Mouse (Mus musculus): ENCODE measurements at regions not wholly inside any gene's neighbourhood (a gene's known extent, or its start where the extent isn't known, plus 50 kb on each side); places are given as distances from the start of the nearest gene placed in this dataset.

DNA sequence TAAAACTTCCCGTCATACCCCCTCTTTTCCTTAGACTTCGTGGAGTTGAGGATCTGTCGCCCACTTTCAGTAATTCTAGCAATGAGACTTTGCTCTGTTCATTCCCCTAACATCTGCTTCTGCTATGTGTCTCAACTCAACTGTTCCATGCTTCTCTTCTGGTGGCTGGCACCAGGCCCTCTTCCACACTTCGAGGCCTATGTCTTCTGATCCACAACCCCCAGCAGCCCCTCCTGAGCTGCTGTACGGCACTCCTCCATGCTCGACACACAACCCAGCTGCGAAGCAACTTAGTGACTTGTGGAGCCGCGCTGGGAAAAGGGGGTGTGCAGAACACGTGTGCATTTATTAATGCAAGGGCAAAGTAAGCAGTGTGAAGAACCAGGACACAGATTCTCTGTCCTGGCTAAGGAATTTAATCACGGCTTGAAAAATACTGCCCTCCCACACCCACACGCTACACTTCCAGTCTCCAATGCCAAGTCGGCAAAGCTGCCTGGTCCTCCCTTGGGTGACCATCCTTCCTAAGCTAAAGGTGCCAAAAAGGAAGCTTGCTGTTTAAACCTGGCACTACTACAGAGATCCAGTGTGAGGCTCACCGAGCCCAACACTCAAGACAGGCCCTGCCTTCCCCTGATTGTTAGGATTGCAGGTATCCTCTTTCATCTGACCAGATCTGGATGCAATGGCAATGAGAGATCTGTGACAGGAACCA lies 220.8 kb upstream of the Cdh5 start:
- DNase-seq (ENCODE audit: low read depth, low spot score): no peak

DNA sequence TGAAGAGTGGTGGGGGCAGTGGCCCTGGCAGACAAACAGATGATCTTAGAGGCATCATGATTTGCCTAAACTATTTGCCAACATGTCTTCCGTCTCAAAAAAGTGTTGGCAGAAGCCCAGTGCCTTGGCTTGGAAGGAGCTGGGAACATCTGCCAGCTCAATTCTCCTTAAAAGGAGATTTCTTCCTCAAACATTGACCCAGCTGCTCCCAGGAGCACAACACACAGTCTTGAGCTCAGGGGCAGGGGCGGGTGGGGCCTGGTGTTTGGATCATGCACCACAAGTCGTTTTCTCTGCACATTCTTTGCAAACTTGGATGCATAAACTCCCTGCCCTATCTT lies 220.3 kb upstream of the Cdh5 start:
- no peak for DNase-seq (ENCODE audit: low read depth, low spot score)

DNA sequence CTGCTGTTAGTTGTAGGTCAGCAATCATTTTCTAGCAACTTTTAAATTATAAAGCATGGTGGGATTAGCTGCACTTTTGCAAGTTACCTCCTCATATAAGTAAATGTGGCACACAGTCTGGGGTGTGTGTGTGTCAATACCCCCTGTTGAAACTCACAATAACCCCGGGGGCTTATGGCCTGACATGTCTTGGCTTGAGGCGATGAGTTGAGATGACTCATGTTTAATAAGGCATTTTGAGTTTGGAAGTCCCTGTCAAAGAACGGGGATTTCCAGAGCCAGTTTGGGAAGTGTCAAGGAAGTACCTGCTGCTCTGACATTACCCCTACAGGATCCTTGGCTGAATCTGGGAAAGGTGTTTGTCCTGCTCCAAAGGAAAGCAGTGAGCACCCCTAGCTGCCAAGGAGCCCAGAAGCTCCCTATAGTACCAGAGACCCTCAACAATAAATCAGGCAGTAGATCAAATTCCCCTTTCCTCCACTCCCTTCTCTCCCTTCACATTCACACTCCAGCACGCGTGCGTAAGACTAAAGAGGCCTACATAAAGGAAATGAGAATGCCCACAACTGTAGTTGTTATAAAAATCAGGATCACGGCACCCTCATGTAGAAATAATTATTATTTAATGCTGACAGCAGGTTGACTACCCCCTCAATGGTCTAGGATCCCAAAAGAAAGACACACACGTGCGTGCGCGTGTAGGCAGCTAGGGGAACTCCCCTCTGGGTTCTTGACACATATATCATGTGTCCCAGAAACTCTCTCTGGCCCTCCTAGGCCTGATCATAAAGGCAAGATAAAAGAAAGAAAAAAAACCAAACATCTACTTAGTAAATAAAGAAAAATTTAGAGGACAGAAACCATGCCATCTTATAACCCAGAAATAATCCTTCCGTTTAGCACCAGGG lies 216.3 kb upstream of the Cdh5 start:
- DNase-seq (ENCODE audit: low read depth, low spot score): no peak

DNA sequence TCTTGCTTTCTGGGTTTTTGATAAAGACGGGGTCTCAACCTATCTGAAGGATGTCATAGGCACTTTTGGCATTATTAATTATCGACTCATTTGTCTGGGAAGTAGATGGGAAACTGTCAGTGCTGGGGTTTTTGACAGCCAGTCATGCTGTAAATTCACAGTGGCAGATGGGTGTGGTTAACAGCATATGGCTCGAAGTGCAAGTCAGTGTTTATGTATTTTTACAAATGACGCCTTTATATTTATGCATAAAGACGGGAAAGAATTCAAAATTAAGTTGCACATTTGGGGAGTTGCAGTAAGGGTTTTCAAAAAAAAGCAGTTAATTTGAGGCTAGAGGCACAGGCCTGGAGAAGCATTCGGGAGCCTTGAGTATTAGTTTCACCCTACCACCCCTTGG lies 206.8 kb upstream of the Cdh5 start:
- no peak for DNase-seq (ENCODE audit: low read depth, low spot score)

DNA sequence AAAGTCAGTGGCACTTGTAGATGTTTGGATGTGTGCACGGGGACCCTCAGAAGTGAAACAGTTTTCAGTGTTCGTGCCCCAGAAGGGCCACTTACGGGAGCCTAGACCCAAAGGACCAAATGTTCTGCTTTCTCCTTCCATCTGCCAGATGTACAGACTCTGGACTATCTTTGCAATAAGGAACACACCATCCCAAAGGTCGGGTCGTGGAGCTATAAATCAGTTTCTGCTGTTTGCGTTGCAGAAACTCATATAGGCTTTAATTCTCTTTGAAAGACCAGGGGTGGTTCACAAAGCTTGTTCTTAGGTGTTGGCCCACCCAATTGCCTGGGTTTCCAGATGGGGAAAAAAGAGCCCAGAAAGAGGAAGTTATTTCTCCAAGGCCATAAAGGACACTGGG lies 206.3 kb upstream of the Cdh5 start:
- DNase-seq (ENCODE audit: low read depth, low spot score): no peak

DNA sequence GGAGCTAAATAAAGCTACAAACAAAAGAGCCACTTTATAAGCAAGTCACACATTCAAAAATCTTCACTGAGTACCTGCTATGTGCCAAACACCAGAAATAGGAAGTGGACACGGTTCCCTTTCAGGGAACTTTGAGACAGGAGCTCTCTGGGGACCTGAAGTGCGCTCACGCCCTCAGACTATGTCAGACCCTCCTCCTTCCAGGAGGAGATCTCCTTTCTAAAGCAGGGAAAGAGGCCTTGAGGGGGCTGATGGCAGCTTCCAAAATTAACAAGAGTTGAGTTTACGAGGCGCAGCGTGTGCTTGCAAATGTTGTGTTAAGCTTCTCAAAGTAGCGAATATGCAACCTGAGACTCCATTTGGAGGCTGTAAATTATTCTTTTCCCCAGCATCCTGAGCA lies 204.0 kb upstream of the Cdh5 start:
- no peak for DNase-seq (ENCODE audit: low read depth, low spot score)

DNA sequence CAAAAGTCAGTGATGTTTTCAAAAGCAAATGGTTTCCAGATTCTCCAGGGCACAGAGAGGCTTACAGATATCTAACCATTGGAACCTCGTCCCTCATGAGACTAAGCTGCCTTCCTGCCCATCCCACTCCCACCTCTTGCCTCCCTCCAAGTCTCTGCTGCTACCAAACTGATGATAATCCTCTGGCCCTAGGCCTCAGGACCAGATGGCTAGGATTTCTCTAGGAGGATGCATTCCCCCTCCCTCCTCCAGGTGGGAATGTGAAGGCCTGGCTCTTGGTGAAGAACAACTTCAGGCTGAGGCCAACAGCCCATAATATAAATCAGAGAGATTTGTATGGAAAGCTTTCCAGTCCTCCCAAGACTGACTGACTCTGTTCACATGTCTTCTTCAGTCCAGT lies 198.9 kb upstream of the Cdh5 start:
- DNase-seq (ENCODE audit: low read depth, low spot score): no peak

DNA sequence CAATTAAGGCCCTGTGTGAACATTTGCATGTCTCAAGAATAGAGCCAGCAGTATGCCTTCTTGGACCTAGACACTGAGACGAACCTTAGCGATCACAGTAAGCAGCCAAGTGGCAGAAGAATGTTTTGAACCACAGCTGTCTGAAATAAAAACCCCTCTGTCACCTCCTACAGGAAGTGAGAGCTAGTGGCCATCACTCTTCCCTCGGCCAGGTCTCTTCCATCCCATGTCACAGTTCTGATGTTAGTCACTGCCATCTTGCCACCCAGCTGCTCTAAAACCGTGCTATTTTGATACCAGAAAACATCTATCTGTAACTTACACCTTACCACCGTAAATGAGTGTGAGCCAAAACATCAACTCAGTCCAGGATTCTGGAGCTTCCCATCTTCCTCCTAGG lies 197.8 kb upstream of the Cdh5 start:
- DNase-seq (ENCODE audit: low read depth, low spot score): no peak

DNA sequence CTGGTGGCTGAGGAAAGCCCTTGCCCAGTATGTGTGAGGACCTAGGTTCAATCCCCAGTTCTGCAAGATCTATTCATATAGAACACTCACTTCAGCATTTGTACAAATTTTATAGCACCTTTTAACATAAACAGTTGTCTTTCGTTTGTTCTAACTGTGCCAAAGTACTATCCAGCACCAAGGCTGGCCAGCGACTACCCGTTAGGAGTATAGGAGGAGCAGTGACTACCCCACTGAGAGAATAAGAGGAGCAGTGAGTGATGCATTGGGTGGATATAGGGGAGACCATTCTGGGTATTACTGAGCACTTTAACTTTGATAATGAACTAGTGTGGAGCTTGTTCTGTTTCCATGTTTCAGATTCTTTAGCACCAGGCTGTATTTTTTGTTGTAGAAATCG lies 193.8 kb upstream of the Cdh5 start:
- DNase-seq (ENCODE audit: low read depth, low spot score): no peak

DNA sequence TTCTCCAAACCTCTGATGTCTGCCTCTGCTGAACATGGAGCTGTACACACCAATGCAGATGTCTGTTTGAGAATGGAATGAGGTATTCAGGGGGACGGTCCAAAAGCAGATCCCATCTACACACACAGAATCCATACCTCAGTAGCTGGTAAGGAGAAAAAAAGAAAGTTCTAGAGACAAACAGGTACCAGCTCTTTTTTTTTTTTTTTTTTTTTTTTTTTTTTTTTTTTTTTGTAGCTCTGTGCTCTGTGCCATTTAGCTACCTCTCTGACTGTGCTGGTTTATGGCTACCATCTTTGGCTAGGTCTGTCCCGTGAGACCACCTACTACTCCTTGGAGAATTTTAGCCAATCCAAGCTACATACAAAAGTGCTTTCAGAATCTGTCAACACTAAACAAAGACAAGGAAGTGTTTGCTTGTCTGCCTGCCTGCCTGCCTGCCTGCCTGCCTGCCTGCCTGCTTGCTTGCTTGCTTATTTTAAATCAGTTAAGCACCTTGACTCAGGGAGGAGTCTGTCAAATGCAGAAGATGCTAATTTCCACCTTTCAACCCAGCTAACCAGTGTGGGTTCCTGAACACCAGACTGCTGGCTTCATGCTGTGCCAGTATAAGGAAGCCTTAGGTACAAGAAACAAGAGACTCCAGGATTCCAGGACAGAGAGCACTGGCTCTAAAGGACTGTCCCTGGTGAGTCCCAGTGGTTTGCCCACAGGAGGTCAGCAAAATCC lies 190.0 kb upstream of the Cdh5 start:
- no peak for DNase-seq (ENCODE audit: low read depth, low spot score)

DNA sequence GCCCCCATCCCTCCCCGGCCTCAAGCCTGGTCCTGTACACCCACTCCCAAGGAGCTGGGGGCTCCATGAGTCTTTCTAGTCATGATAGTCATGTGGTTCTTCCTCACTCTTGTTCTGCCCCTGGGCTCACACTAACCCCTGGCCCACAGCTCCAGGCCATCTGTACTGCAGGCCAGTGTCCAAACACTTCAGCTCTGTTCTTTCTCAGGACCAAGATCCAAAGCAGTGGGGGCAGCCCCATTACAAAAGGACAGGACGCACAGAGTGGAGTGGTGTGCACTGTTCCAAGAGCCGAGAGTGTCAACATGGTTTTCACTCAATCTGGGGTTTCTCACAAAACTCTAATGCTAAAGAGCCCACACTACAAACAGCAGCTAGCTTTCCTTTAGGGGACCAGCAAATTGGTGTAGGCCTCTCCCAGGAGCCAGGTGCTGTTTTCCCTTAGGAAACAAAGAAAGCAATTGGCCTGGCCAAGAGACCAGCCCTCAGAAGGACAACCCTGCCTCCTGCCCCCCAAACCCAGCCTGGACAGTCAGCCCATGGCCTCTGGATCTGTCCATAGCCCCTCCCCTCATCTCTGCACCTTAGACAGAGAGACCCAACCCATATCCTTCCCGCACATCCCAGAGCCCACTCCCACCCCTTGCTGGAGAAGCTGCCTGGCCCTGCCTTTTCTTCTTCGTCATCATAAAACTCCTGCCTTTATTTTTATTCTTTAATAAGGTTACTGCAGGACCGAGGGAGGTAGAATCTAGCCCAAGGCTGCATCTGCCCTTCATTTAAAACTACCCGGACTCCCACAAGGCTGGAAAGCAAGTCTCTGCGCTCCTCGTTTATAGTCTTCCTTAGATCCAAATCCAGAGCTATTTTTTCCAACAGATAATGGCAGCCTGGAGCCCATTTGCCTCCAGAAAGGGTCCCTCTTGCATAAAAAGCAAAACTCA lies 188.2 kb upstream of the Cdh5 start:
- DNase-seq (ENCODE audit: low read depth, low spot score): no peak

DNA sequence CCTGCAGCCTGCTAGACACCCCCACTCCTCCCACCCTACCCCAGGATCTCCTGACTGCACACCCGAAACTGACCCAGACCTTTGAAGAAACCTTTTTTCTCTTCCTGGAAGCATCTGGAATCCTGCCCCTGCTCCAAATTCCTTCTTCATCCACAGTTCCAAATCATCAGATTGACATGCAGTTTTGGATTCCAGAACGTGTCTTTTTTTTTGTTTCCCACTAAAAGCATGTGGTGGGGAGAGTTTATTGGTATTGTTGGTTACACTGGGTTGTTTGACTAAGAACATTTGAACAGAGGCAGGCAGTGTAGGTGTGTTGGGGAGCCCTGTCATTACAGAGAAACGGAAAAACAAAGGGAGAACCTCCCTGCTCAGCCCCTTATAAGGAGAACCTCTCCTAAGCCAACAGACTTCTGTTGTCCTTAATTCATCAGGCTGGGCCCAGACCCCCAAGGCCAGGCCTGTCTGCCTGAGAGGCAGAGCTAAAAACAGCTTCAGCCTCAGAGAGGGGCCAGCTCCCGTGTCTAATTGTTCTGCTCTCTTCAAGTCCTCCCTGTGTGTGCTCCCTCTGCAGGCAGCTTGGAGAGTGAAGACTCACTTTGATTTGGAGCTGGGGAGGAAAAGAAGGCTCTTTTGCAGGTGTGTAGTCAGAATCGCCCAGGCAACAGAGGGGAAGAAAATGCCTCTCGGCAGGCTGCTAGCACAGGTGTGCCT lies 187.3 kb upstream of the Cdh5 start:
- no peak for DNase-seq (ENCODE audit: low read depth, low spot score)

DNA sequence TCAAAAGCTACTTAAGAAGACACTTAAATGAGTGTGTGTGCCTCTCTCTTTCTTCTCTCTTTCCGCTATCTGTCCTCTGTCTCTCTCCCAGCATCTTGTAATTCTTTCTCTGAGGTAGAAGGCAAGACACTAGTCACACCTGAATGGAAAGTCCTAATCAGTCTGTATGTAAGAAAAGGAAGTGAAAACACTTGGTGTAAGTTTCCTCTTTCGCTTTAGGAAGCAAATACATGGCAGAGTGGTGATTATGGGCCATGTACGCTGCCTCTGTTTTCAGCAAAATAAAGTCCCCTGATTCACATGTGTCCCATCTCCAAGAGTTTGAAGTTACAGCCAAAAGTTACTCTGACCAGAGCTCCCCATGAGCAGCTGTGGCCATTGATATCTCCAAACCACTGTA lies 182.1 kb upstream of the Cdh5 start:
- DNase-seq (ENCODE audit: low read depth, low spot score): no peak

DNA sequence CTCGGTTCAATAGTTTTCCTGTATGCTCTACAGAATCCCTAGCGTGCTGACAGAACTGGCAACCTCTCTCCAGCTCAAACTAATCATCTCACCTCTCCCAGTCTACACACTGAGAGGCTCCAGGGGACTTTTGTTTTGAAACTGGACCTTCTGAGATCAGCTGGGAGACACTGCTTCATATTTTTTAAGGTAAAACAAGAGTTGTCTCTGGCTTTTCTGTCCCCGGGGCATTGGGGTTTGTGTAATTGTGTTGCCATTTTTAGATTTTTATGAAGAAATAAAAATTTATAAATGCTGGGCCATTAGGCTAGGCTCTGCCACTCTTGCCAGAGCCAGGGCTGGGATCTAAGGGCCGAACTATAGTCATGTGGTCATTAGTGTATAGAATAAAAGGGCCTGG lies 179.8 kb upstream of the Cdh5 start:
- DNase-seq (ENCODE audit: low read depth, low spot score): no peak

DNA sequence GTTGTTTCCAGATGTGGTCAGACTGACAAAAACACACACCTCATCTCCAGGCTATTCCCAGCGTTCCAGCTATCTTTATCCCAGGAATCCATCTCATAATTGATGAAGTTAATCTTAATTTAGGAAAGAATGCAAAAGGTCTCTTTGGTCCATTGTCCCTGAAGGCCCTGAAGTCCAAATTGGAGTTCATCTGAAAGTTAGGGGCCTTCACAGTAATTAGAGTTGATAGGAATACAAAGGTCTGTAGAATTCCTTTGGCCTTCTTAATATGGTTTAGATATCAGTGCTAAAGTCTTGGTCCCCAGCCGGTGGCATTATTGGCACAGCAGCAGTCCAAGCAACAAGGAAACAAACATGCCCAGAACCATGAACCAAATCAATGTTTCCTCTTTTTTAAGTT lies 178.7 kb upstream of the Cdh5 start:
- no peak for DNase-seq (ENCODE audit: low read depth, low spot score)

DNA sequence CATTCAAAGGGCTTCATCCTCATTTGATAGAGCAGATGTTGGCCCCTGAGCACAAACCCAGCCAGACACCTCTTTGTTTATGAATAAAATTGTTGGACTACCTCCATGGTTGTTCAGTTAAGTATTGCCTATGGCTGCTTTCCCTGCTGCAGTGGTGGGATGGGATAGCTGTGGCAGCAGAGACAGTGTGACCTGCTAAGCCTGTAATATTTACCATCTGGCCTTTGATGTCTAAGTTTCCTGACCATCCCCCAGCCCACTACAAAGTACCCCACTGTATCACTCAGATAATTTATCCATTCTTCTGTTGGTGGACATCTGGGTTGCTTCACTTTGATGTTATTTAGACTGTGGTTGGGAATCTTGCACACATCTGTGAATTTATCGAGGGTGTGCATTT lies 168.7 kb upstream of the Cdh5 start:
- DNase-seq (ENCODE audit: low read depth, low spot score): no peak

DNA sequence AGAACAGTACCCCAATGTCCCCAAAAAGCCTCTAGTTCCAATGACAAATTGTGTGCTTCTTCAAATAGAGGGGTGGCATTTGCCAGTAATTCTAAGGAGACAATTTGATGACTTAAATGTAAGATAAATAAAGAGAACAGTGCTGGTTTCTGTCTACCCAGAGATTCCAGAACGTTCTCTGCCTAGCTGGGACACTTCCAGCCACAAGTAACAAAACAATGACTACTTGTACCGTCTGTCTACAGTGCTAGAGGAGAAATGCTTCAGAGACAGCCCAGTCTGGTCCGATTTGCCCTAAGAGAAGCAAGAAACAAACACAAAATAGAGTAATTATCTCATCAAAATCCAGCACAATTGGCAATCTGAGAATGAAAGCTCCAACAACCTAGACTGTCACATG lies 164.9 kb upstream of the Cdh5 start:
- DNase-seq (ENCODE audit: low read depth, low spot score): no peak

DNA sequence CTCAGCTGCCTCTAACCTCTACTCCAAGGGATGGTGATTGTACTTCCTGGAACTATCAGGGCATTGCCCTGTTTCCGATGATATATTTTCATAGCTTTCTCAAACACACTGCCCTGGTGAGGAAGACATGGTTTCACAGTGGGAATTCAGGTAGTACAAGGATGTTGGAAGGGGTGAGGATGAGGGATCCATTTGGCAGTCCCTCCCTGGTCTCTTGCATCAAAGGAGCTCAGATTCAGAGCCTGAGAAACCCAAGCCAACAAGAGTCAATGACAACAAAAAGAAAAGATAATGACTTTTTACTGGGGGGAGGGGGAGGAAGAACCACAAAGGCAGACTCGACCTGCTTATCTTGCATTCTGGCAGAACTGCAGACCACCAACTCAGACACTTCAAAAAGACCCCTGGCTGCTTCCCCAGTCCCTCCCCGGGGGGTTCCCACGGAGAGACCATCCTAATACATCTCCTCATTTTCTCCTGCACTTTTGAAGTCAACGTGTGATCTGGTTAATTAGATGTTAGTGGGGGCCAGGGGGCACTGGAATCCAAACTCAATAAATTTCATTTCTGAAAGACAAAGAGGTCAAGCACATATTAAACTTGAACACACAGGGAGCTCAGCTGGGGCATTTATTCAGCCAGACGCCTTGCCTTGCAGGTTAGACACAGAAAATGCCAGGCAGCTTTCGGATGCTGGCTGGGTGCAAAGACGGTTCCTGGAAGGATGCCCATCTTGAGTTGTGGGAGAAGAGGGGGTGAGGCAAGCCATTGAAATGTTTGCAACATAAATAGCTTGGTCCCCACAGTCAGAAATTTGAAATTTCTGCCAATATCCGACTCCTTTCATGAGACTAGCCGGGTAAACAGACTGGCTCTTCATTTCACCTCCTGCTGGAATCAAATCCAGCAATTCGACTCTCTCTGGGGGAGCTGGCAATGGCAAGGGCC lies 162.9 kb upstream of the Cdh5 start:
- DNase-seq (ENCODE audit: low read depth, low spot score): no peak

DNA sequence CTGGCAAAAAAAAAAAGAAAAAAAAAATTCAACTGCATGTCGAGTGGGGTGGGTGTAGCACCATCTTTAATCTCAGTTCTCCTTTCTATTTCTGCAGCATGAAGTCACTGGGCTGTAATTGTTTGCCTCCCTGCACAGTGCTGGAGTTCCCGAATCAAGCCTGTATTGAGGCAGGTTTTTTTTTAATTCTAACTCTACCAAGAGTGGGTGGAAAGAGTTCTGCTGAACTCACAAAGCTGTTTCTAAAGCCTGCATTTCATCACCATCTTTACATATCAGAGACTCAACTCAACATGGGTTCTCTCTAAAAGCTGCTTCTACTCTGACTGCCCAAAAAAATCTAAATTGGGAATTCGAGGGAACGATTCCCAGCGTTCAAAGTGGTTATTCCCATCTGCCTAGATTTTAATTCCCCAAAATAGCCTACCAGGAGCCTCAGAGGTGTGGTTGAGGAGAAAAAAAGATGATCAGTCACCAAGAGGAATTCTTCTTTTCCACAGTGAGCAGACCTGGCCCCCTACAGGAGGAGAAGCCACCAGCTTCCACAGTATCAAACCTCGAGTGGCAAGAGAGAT lies 160.4 kb upstream of the Cdh5 start:
- DNase-seq (ENCODE audit: low read depth, low spot score): no peak
